Mouse (Mus musculus) B cell, adult 67 days (primary cell): ENCODE results near the gene Mef2d. TPM values are rescaled to one million over a fixed set of nuclear protein-coding genes. Genes with fewer than 3 reads are reported as not detected.

Experiments
- total RNA-seq, 2 experiments: library from RNA; stranded (reverse); gene quantifications; 4 replicates each; pipeline ENCODE4 v1.2.4; 2023

Mef2d gene
- 100 to 1,000 TPM; 280 to 371 TPM for total RNA-seq

DNA sequence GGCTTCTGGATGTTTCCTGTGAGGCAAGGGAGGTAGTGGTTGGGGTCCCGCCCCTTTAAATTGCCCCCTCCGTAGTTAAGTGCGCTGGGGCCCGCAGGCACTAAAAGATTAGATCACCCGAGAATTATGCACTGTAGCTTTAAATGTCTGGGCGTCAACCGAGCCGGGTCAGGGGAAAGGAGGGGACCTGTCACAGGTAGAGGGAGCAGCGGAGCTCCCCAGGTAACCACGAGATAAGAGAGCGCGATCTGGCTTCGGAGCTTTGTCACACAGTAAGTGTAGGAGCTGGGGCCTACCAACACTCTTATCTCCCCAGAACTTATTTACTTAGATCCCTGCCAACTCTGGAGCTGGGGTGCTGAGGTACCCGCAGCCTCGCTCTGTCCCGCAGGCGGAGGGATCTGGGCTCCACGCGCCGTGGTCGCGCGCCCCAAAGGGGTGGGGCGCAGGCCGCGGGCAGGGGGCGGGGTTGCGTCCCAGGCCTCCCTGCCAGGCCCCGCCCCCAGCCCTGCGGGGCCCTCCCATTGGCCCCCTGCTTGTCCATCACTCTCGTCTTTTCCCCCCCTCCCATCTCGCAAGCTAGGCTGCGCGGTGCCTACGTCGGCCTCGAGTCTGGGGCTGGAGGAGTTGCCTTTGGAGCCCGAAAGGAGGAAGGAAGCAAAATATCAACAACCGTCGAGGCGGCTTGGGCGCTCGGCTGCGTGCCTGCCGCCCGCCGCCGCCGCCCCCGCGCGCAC lies at the start of gene Mef2d:
Gene Mef2d, plus strand, starts transcription at position 586 of the 737 bp plus-strand sequence.

Other genes with a start within 250 kb of the Mef2d start
- 10 to 100 TPM; 83.0 to 85.0 TPM for gene Hdgf, start 236.1 kb upstream of the Mef2d start, total RNA-seq
- 100 to 1,000 TPM; 134 to 154 TPM for gene Mrpl24, start 222.9 kb upstream of the Mef2d start, total RNA-seq
- 10 to 100 TPM; 65.3 to 67.4 TPM for gene Isg20l2, start 212.1 kb upstream of the Mef2d start, total RNA-seq
- 10 to 100 TPM; 41.3 to 46.0 TPM for gene Rrnad1, start 211.7 kb upstream of the Mef2d start, total RNA-seq
- 1 to 10 TPM in 1 of 2 experiments, not detected in 1; 3.1 TPM for gene Crabp2, start 193.7 kb upstream of the Mef2d start, total RNA-seq
- not detected for gene Nes, start 171.3 kb upstream of the Mef2d start, total RNA-seq
- not detected for gene Bcan, start 142.1 kb upstream of the Mef2d start, total RNA-seq
- not detected for gene Hapln2, start 114.8 kb upstream of the Mef2d start, total RNA-seq
- gene Gpatch4, start 99.3 kb upstream of the Mef2d start, total RNA-seq = 10 to 100 TPM; 15.8 to 15.9 TPM
- gene Naxe, start 83.9 kb upstream of the Mef2d start, total RNA-seq = 10 to 100 TPM; 38.3 to 38.9 TPM
- not detected for gene Ttc24, start 64.1 kb upstream of the Mef2d start, total RNA-seq
- under 1 TPM; 0.27 to 0.32 TPM for gene Iqgap3, start 60.4 kb upstream of the Mef2d start, total RNA-seq
- gene Rhbg, start 112.3 kb downstream of the Mef2d start, total RNA-seq = not detected
- gene Gm38392, start 144.8 kb downstream of the Mef2d start, total RNA-seq = under 1 TPM in 1 of 2 experiments, not detected in 1; 0.47 TPM
- gene Tsacc, start 154.6 kb downstream of the Mef2d start, total RNA-seq = 1 to 10 TPM; 4.0 to 6.8 TPM
- gene Cct3, start 154.7 kb downstream of the Mef2d start, total RNA-seq = 100 to 1,000 TPM; 160 to 212 TPM
- gene Glmp, start 182.7 kb downstream of the Mef2d start, total RNA-seq = 100 to 1,000 TPM; 123 to 143 TPM
- 1 to 10 TPM in 1 of 2 experiments, under 1 TPM in 1; 0.42 to 1.2 TPM for gene Tmem79, start 193.8 kb downstream of the Mef2d start, total RNA-seq
- gene Smg5, start 193.9 kb downstream of the Mef2d start, total RNA-seq = 100 to 1,000 TPM; 144 TPM
- 1 to 10 TPM; 3.7 to 4.6 TPM for gene Paqr6, start 222.2 kb downstream of the Mef2d start, total RNA-seq
- gene Bglap3, start 230.4 kb downstream of the Mef2d start, total RNA-seq = 1 to 10 TPM in 1 of 2 experiments, not detected in 1; 1.7 TPM
- gene Bglap2, start 236.3 kb downstream of the Mef2d start, total RNA-seq = not detected
- gene Bglap, start 242.1 kb downstream of the Mef2d start, total RNA-seq = not detected